Comparison of ENCODE assay signal across 14 mouse cellular contexts in genomic region chr1:60998689-60999088, GRCm38 (mm10). TPM values are rescaled to one million over a fixed set of nuclear protein-coding genes. Genes with fewer than 3 reads are reported as not detected.
"Had no signal": no experiment of that assay in that cellular context is flagged by ENCODE, and none has a peak within 500 bp of the region (broad histone marks: within the 10 kb centered on the region; RNA-seq: fewer than 3 reads in every experiment).

No protein-coding gene starts in this region.

- H3K4me1 ChIP-seq: limb, embryonic 12.5 days; liver, embryonic 13.5 days; midbrain, embryonic 12.5 days had no signal

- DNase-seq: kidney, postnatal 10 days; liver; liver, embryonic 13.5 days; liver, postnatal 0 days; retina, postnatal 1 day; right cerebral cortex, postnatal 4 days; spleen, adult 18-20 months; thymus, adult 2 months; thymus, postnatal 25 days had no signal

- H3K9me3 ChIP-seq: limb, embryonic 12.5 days; liver, embryonic 13.5 days; midbrain, embryonic 12.5 days; neural tube, embryonic 13.5 days had no signal

- ATAC-seq: liver, postnatal 0 days; midbrain, embryonic 16.5 days had no signal

- H3K4me2 ChIP-seq: limb, embryonic 12.5 days; liver, embryonic 13.5 days; midbrain, embryonic 12.5 days; neural tube, embryonic 13.5 days had no signal

- H3K36me3 ChIP-seq: limb, embryonic 12.5 days; liver, embryonic 13.5 days; midbrain, embryonic 12.5 days; neural tube, embryonic 13.5 days had no signal

- H3K27ac ChIP-seq: limb, embryonic 12.5 days; liver, embryonic 13.5 days; midbrain, embryonic 12.5 days; neural tube, embryonic 13.5 days had no signal

- H3K9ac ChIP-seq: limb, embryonic 12.5 days; liver, embryonic 13.5 days; liver, postnatal 0 days; midbrain, embryonic 12.5 days; neural tube, embryonic 13.5 days had no signal

- H3K4me3 ChIP-seq: limb, embryonic 12.5 days; liver, embryonic 13.5 days; midbrain, embryonic 12.5 days; neural tube, embryonic 13.5 days had no signal

- H3K27me3 ChIP-seq: limb, embryonic 12.5 days; liver, embryonic 13.5 days; neural tube, embryonic 13.5 days had no signal

RNA-seq across cellular contexts. Expression of gene Icos, which starts 21.0 kb away (rescaled TPM):
- total RNA-seq: layer of hippocampus, postnatal 36 days had no signal
- polyA plus RNA-seq: neural tube, embryonic 13.5 days had no signal
